Mouse (Mus musculus) embryo, embryonic 11 days (tissue): Measurements from ENCODE around the gene Dazl.
"Not testable (repeated sequence)": the region's sequence is repeated elsewhere in the genome, so short reads cannot be mapped to it uniquely, and the experiment has no call there.

Experiments
- DNase-seq: peaks from one replicate; pipeline ENCODE4 v3.0.0-alpha.2; 2015

The Dazl gene

DNA sequence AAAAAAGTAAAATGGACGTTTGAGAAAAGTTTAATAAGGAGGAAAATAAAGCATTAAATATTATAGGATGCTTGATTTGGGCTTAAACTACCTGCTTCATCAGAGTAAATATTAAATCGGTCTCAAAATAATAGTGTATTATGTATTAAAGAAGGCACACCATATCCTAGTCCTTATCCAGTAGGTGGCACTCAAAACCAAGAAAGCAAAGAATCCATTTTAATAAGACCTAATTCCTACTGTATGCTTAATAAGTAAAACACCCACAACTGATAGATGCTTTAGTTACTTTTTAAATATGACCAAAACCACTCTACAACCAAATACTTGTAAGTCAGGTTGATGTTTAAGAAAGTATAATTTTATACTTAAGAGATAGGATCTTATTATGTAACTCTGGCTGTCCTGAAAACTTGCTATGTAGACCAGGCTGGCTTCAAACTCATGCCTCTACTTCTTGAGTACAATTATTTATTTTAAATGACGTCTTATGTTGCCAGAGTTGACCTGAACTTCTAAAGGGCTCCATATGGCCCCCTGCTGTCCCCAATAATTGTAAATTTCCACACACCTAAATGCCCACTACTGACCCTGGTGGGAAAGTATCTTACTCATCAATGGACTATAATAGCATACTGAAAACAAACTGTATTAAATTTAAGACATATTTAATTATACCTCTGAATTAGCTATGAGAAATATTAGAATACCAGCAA is 1.8 kb downstream of the Dazl start:
- peak; percentile 71 for DNase-seq

DNA sequence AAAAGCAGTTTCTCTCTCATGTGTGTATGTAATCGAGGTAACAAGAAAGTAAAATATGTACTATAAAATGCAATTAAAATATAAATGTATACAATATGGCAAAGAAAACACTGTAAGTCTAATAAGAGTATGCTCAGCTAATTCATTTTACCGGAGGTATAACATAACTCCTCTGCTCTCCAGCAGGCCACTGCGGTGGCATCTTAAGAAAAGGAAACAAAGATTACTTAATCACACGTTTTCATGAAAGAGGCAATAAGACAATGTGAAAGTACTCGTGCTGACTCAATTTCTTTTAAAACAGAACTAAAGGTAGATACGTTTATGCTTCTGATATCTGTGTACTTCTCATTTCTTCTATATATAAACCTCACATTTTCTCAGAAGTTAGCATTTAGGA is 8.6 kb downstream of the Dazl start:
- DNase-seq: no peak

DNA sequence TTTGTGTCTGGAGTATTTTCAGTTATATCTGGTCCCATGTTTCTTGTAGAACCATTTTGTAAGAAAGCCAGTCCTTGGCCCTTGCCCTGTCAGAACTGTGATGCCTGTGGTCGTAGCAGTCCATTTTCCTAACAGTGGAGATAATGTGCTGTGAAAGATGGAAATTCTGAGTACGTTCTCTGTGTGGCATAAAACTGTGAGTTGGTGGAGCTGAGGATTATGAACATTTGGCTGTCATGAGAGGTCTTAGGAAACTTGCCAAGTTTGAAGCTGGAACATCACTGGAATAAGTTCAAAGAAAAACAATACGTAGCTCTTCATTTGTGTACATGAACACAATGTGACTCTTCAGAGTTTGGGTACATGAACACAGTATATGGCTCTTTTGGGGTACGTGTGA is 31.8 kb downstream of the Dazl start:
- not testable (repeated sequence) for DNase-seq

DNA sequence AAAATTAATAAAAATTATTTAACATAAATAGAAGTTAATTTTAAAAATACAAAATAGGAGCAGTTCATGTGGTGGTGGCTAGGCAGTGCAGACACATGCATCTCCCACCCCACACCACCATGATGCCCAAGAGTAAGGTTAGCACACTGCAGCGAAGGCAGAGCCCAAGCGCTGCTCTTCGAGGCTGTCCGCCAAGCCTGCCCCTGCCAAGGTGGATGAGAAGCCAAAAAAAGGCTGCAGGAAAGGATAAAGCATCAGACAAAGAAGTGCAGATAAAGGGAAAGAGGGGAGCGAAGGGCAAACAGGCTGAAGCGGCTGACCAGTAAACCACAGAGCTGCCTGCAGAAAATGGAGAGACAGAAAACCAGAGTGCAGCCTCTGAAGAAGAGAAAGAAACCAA is 32.6 kb downstream of the Dazl start:
- DNase-seq: no peak

DNA sequence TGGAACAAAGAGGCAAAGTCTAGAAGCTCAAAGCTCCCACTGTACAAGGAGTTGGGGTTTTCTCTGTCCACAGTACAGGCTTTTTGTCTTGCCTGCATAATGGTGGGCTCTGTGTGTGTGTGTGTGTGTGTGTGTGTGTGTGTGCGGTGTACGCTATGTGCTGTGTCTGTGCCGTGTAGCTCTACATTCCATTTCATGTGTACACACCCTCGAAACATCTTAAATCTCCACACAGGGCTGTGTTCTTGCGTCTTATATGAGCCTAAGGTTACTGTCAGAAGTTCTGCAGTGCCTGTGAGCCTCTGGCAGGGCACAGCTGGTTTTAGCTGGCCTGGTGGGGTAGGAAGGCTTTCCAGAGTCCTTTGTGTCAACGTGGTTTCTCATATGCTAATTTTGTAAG is 46.8 kb downstream of the Dazl start:
- DNase-seq: no peak

DNA sequence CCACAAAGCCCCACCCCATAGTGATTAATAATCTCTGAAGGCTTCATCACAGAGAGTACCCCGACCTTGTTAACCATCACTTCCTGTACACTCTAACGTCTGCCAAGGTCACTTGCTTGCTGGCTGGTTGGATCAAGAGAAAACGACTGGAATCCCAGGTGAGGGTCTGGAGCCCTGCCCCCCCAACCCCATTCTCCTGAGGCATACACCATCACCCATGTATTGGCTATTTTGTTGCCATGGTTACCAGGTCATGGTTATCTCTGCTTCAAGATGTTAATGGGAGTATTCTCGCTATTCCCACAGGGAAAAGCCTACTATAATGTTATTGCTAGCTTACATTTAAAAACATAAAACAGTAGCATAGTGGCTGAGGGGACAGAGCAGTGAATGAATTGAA is 48.8 kb downstream of the Dazl start:
- DNase-seq: no peak

DNA sequence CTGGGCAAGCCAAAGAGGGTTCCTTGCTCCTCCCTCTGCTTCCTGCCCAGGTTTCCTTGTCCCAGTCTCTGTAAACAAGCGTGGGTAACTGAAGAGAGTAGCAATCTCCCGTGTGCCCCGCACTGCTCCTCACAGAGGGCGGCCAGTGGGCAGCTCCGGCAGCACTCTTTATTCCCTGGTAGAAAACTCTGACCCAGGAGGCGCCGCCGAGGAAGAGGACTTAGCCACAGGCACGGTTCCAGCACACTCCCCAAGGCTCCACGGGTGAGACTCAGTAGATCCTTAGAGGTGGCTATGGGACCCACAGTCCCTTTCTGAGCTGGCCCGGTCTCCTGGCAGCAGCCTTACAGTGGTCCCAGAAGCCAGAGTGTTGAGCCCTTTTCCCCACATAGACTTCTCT is 50.1 kb downstream of the Dazl start:
- DNase-seq: no peak

DNA sequence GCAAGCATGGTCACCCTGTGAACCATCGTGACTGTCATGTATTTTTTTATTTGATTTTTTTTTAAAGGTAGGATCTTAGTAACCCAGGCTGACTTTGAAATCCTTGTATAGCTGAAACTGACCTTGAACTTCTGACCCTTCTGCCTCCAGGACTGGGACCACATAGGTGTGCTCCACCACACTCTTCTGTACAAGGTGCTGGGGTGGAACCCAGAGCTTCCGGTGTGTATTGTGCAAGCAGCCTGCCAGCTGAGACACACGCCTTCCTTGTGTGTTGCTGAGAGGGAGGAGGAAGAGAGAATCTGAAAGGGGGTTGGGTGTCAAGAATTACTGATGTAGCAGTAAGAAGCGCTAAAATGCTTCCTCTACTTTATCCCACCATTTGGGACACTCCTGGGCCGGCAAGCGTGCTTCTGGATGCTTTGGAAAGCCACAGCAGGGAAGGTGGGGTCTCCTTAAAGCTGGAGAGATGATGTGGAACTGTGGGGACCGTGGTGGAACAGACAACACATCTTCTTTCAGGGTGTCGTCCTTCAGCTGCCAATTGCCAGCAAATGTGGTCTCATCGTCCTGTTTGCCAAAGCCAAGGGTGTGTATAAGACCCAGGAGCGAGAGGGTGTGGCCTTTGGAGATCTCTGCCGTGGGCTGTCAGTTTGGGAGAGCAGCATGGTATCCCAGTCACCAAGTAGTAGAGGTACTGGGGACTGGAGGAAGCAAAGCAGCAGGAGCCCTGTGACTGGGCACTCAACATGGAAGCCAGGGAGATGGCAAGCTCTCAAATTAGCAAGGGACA is 55.4 kb downstream of the Dazl start:
- DNase-seq: no peak

DNA sequence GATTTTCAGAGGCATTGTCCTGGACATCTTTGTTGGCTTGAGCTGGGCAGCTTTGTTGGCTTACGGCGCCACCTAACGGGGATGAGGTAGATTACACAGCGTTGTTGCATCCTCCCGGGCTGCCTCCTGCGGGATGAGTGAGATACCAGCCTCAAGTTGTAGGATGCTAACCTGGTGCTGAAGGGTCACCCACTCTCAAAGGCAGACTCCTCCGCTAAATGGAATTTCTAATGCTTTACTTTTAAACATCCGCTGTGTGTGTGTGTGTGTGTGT is 56.1 kb downstream of the Dazl start:
- DNase-seq: peak; percentile 78

DNA sequence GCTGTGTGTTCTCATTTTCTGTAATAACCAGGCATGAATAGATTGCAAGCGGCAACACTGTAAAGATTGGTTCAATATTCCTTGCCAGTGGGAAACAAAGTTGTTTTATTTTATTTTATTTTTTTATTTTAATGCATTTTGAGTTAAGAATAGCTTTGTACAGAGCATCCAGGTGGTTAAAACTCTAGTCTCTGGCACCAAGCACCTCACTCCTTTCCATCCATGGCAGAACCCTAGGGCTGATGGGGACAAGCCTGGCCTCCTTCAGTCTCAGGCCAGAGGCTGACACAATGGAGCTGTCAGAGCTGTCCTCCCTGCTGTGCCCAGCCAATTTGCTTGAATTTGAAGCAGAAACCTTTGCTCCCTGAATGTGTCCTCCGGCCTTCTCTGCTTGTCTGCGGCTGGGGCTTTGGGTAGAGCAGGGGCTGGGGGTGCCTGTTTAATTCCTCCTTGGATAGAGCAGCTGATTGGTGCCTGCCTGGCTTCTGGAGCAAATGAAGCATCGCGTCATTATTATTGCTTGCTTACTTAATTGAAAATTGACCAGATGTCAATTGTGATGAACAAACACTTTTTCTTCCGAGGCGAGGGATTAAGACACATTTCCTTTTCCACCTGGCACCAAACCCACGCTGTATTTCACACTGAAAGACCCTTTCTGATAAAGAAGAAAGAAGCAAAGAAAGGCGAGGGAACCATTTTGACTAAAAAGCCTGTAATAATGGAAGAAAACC is 56.6 kb downstream of the Dazl start:
- peak; percentile 73 for DNase-seq

DNA sequence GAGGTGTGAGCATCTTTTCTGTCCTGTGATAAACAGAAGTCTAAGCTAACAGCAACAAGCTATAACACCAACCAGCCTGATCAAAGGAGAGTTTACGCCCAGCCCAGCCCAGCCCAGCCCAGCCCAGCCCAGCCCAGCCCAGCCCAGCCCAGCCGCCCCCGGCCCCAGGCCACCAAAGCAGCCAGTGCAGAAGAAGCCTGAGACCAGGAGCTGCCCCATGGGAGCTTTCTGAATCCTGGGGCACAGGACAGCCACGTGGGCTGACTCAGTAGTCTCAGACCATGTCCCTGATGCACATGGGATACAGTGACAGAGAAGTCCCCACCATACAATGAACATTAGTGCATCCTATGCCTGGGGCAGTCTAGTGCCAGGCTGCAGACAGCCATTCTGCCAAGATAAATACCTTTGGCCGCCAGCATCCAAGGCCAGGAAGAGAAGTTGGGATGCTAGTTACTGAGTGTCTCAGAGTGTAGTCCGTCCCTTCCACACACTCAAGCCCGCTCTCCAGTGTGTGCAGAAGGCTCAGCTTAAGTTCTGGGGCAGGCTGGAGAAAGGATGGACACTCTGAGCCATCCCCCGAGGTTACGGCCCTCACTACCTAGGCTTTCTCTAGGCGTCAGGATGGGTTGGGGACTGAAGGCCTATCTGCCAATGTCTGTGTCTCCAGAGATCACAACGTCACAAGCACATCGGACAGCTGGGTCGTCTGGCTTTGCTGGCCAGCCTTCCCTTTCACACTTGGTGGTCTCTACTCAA is 57.3 kb downstream of the Dazl start:
- DNase-seq: peak; percentile 22

DNA sequence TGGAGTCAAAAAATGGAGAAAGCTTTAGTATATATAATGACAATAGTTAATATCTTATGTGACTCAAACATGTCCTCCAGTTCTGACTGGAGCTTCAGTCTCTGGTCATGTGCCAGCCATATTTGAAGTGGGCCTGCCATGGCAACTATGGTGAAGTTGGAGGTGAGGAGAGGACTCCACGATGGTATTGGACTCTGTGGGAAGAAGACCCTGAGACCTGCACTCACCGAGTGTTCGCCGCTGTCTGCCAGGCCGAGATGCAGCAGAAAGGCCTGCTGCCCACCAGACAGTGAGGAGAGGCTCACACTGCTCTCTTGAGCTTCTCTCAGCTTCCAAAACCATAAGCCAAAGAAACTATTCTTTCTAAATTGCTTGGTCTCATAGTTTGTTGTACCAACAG is 59.5 kb downstream of the Dazl start:
- no peak for DNase-seq

DNA sequence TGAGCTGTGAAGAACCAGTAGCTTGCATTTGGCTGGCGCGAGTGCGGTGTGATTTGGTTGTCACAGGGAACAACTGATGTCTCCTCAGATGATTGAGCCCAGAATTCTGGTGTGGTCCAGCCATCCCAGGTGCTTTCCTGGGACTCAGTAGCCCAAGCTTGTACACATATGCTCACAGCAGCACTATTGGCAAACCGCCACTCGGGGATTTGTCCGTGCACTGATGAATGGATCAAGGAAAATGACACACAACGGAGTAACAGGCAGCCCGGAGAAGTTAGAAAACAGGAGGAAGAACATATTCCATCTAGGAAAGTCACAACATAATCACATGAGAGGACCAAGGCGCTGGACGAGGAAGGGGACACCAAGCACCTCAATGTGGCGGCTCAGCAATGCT is 60.6 kb downstream of the Dazl start:
- DNase-seq: no peak

DNA sequence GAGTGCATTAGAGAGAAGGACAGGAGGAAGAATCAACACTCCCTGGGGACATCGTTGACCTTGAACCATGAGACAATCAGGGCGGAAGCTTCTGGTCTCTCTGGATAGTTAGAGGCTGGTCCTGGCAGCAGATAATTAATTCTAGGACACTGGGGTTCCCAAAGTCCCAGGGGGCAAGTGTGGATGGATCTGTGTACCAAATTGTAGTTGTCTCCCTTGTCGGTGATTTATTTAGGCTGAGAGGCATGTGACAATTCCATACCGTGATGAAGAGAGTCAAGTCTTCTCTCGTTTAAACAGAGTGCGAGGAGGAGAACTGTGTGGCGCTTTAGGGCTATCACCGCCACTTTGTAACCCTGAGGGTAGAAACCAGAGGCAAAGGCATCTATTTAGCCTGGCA is 62.2 kb downstream of the Dazl start:
- DNase-seq: no peak

DNA sequence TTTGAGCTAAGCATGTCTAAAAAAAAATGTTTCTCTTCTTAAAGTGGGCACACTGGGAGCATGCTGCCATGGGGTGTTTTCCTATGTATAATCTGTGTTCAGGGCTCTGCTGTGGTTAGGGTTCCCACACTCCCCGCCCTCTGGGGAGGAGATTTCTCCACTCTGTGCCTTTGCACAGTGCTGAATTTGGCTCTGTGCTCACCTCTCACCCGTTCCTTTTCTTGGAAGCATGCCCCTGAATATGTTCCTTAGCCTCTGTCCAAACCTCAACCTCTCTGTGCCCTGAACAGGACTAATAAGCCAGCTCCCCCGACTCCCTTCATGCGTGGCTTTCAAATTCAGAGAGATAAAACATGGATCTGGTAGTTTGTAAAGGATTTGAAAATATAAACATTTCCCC is 63.9 kb downstream of the Dazl start:
- no peak for DNase-seq
